Mouse (Mus musculus): ENCODE measurements around the gene Pycr2. TPM values are rescaled to one million over a fixed set of nuclear protein-coding genes. Genes with fewer than 3 reads are reported as not detected.
A peak's percentile ranks its signal among the peaks of the same experiment; 100 is the strongest.

Pycr2 gene
- polyA plus RNA-seq, 1 experiment from 2014 or later = 103 TPM

GRCm38 (mm10) chr1:180901107-180901506 lies 3.0 kb upstream of the Pycr2 start:
- ATAC-seq (ENCODE audit: low FRiP score, low TSS enrichment) = no peak
- no peak overlapping the region for H3K9ac ChIP-seq (ENCODE audit: low read depth, low read length)

GRCm38 (mm10) chr1:180902915-180903314 lies 1.2 kb upstream of the Pycr2 start:
- H3K27me3 ChIP-seq (ENCODE audit: control insufficient read depth, insufficient read depth, low read length) = no peaks in the 10 kb centered on the region
- H3K36me3 ChIP-seq (ENCODE audit: control insufficient read depth, insufficient read depth, low read length) = peaks cover 22% of the 10 kb centered on the region
- no peak overlapping the region for H3K4me3 ChIP-seq (ENCODE audit: low read length)
- no peak overlapping the region for H3K9ac ChIP-seq (ENCODE audit: low read depth, low read length)
- H3K9me3 ChIP-seq (ENCODE audit: control insufficient read depth, low read length) = no peaks in the 10 kb centered on the region
- H3K27ac ChIP-seq (ENCODE audit: low read depth, low read length) = no peak overlapping the region
- 31% methylated on average over 5 of the region's 5 CpGs for WGBS
- ATAC-seq (ENCODE audit: low FRiP score, low TSS enrichment) = no peak
- H3K4me2 ChIP-seq (replicated peaks; ENCODE audit: low read depth, low read length) = no peak overlapping the region
- H3K4me1 ChIP-seq (ENCODE audit: control insufficient read depth, insufficient read depth, low read length) = peaks cover 8% of the 10 kb centered on the region; the same call in 1 of the 2 replicates

More at GRCm38 (mm10) chr1:180901107-180901506, 3.0 kb upstream of the Pycr2 start:
- WGBS = 2% methylated on average over 4 of the region's 4 CpGs
- Histone ChIP-seq H3K36me3 (ENCODE audit: control insufficient read depth, insufficient read depth, low read length) (peaks cover 4% of the 10 kb centered on the region; the same call in 1 of the 2 replicates), H3K27ac (ENCODE audit: low read depth, low read length) (no peak overlapping the region), H3K4me1 (ENCODE audit: control insufficient read depth, insufficient read depth, low read length) (peaks cover 8% of the 10 kb centered on the region; the same call in 1 of the 2 replicates), H3K4me3 (ENCODE audit: low read length) (no peak overlapping the region), H3K4me2 (replicated peaks; ENCODE audit: low read depth, low read length) (no peak overlapping the region), H3K9me3 (ENCODE audit: control insufficient read depth, low read length) (no peaks in the 10 kb centered on the region), H3K27me3 (ENCODE audit: control insufficient read depth, insufficient read depth, low read length) (no peaks in the 10 kb centered on the region)

- peak overlapping the region; percentile 96 for H3K4me3 ChIP-seq (ENCODE audit: low read length)
- peak overlapping the region; percentile 92; the same call in 1 of the 2 replicates for H3K9ac ChIP-seq (ENCODE audit: low read depth, low read length)
- peak overlapping the region; percentile 39 for H3K4me2 ChIP-seq (replicated peaks; ENCODE audit: low read depth, low read length)
- H3K27me3 ChIP-seq (ENCODE audit: control insufficient read depth, insufficient read depth, low read length) = no peaks in the 10 kb centered on the region
- 25% methylated on average over 10 of the region's 10 CpGs for WGBS
- H3K36me3 ChIP-seq (ENCODE audit: control insufficient read depth, insufficient read depth, low read length) = peaks cover 27% of the 10 kb centered on the region
- peak overlapping the region; percentile 81 for H3K27ac ChIP-seq (ENCODE audit: low read depth, low read length)
- peak; percentile 25; the same call in 1 of the 2 replicates for ATAC-seq (ENCODE audit: low FRiP score, low TSS enrichment)
- no peaks in the 10 kb centered on the region for H3K9me3 ChIP-seq (ENCODE audit: control insufficient read depth, low read length)
- H3K4me1 ChIP-seq (ENCODE audit: control insufficient read depth, insufficient read depth, low read length) = peaks cover 8% of the 10 kb centered on the region; the same call in 1 of the 2 replicates
These were observed 441 bp upstream of the Pycr2 start for GRCm38 (mm10) chr1:180903666-180904038.

GRCm38 (mm10) chr1:180904815-180905080 lies 655 bp downstream of the Pycr2 start:
- peak overlapping the region; percentile 81 for H3K4me2 ChIP-seq (replicated peaks; ENCODE audit: low read depth, low read length)
- H3K27me3 ChIP-seq (ENCODE audit: control insufficient read depth, insufficient read depth, low read length) = no peaks in the 10 kb centered on the region
- peaks cover 27% of the 10 kb centered on the region for H3K36me3 ChIP-seq (ENCODE audit: control insufficient read depth, insufficient read depth, low read length)
- peak overlapping the region; percentile 92 for H3K9ac ChIP-seq (ENCODE audit: low read depth, low read length)
- H3K27ac ChIP-seq (ENCODE audit: low read depth, low read length) = peak overlapping the region; percentile 81; the same call in 1 of the 2 replicates
- 7% methylated on average over 5 of the region's 5 CpGs for WGBS
- peak overlapping the region; percentile 96 for H3K4me3 ChIP-seq (ENCODE audit: low read length)
- no peak for ATAC-seq (ENCODE audit: low FRiP score, low TSS enrichment)
- no peaks in the 10 kb centered on the region for H3K9me3 ChIP-seq (ENCODE audit: control insufficient read depth, low read length)
- peaks cover 8% of the 10 kb centered on the region; the same call in 1 of the 2 replicates for H3K4me1 ChIP-seq (ENCODE audit: control insufficient read depth, insufficient read depth, low read length)

GRCm38 (mm10) chr1:180905307-180905706 lies 1.2 kb downstream of the Pycr2 start:
- Histone ChIP-seq H3K9me3 (ENCODE audit: control insufficient read depth, low read length) (no peaks in the 10 kb centered on the region), H3K27me3 (ENCODE audit: control insufficient read depth, insufficient read depth, low read length) (no peaks in the 10 kb centered on the region), H3K36me3 (ENCODE audit: control insufficient read depth, insufficient read depth, low read length) (peaks cover 27% of the 10 kb centered on the region), H3K4me1 (ENCODE audit: control insufficient read depth, insufficient read depth, low read length) (peaks cover 8% of the 10 kb centered on the region; the same call in 1 of the 2 replicates), H3K9ac (ENCODE audit: low read depth, low read length) (peak overlapping the region; percentile 92), H3K27ac (ENCODE audit: low read depth, low read length) (no peak overlapping the region), H3K4me2 (replicated peaks; ENCODE audit: low read depth, low read length) (peak overlapping the region; percentile 81), H3K4me3 (ENCODE audit: low read length) (peak overlapping the region; percentile 96)
- ATAC-seq (ENCODE audit: low FRiP score, low TSS enrichment) = no peak
- WGBS = 74% methylated on average over 6 of the region's 6 CpGs

GRCm38 (mm10) chr1:180905876-180906275 lies 1.8 kb downstream of the Pycr2 start:
- ATAC-seq (ENCODE audit: low FRiP score, low TSS enrichment) = no peak
- Histone ChIP-seq H3K9me3 (ENCODE audit: control insufficient read depth, low read length) (no peaks in the 10 kb centered on the region), H3K27ac (ENCODE audit: low read depth, low read length) (no peak overlapping the region), H3K36me3 (ENCODE audit: control insufficient read depth, insufficient read depth, low read length) (peaks cover 27% of the 10 kb centered on the region), H3K4me3 (ENCODE audit: low read length) (no peak overlapping the region), H3K27me3 (ENCODE audit: control insufficient read depth, insufficient read depth, low read length) (no peaks in the 10 kb centered on the region), H3K4me1 (ENCODE audit: control insufficient read depth, insufficient read depth, low read length) (peaks cover 8% of the 10 kb centered on the region; the same call in 1 of the 2 replicates), H3K4me2 (replicated peaks; ENCODE audit: low read depth, low read length) (no peak overlapping the region), H3K9ac (ENCODE audit: low read depth, low read length) (no peak overlapping the region)
- WGBS = 95% methylated on average over 17 of the region's 17 CpGs

- Histone ChIP-seq H3K9ac (ENCODE audit: low read depth, low read length) (no peak overlapping the region), H3K4me1 (ENCODE audit: control insufficient read depth, insufficient read depth, low read length) (peaks cover 8% of the 10 kb centered on the region; the same call in 1 of the 2 replicates), H3K36me3 (ENCODE audit: control insufficient read depth, insufficient read depth, low read length) (peaks cover 27% of the 10 kb centered on the region), H3K4me2 (replicated peaks; ENCODE audit: low read depth, low read length) (no peak overlapping the region), H3K4me3 (ENCODE audit: low read length) (no peak overlapping the region), H3K27ac (ENCODE audit: low read depth, low read length) (no peak overlapping the region), H3K27me3 (ENCODE audit: control insufficient read depth, insufficient read depth, low read length) (no peaks in the 10 kb centered on the region), H3K9me3 (ENCODE audit: control insufficient read depth, low read length) (no peaks in the 10 kb centered on the region)
- ATAC-seq (ENCODE audit: low FRiP score, low TSS enrichment) = no peak
- WGBS = 93% methylated on average over 24 of the region's 24 CpGs
These were observed 2.5 kb downstream of the Pycr2 start for GRCm38 (mm10) chr1:180906461-180907147.

GRCm38 (mm10) chr1:180911138-180911537 lies 7.0 kb downstream of the Pycr2 start:
- 47% methylated on average over 8 of the region's 8 CpGs for WGBS
- H3K4me3 ChIP-seq (ENCODE audit: low read length) = no peak overlapping the region
- no peak overlapping the region for H3K27ac ChIP-seq (ENCODE audit: low read depth, low read length)
- no peak for ATAC-seq (ENCODE audit: low FRiP score, low TSS enrichment)
- peaks cover 23% of the 10 kb centered on the region for H3K36me3 ChIP-seq (ENCODE audit: control insufficient read depth, insufficient read depth, low read length)
- H3K9me3 ChIP-seq (ENCODE audit: control insufficient read depth, low read length) = no peaks in the 10 kb centered on the region
- H3K27me3 ChIP-seq (ENCODE audit: control insufficient read depth, insufficient read depth, low read length) = no peaks in the 10 kb centered on the region
- no peak overlapping the region for H3K9ac ChIP-seq (ENCODE audit: low read depth, low read length)
- no peaks in the 10 kb centered on the region for H3K4me1 ChIP-seq (ENCODE audit: control insufficient read depth, insufficient read depth, low read length)
- no peak overlapping the region for H3K4me2 ChIP-seq (replicated peaks; ENCODE audit: low read depth, low read length)

- WGBS = 44% methylated on average over 20 of the region's 20 CpGs
- Histone ChIP-seq H3K9me3 (ENCODE audit: control insufficient read depth, low read length) (no peaks in the 10 kb centered on the region), H3K36me3 (ENCODE audit: control insufficient read depth, insufficient read depth, low read length) (peaks cover 16% of the 10 kb centered on the region), H3K4me2 (replicated peaks; ENCODE audit: low read depth, low read length) (no peak overlapping the region), H3K4me1 (ENCODE audit: control insufficient read depth, insufficient read depth, low read length) (no peaks in the 10 kb centered on the region), H3K9ac (ENCODE audit: low read depth, low read length) (no peak overlapping the region), H3K4me3 (ENCODE audit: low read length) (no peak overlapping the region), H3K27me3 (ENCODE audit: control insufficient read depth, insufficient read depth, low read length) (no peaks in the 10 kb centered on the region), H3K27ac (ENCODE audit: low read depth, low read length) (no peak overlapping the region)
- ATAC-seq (ENCODE audit: low FRiP score, low TSS enrichment) = no peak
These were observed 7.7 kb downstream of the Pycr2 start for GRCm38 (mm10) chr1:180911653-180912287.
